Mouse (Mus musculus): Measurements from ENCODE around the gene Zbtb6.

Zbtb6 gene

GRCm38 (mm10) chr2:37442611-37443591 lies at the start of gene Zbtb6, which contains the start of the genes Zbtb26 and Rabgap1:
TSS of gene Zbtb6 (minus strand) at chr2:37443171.
TSS of gene Zbtb26 (minus strand) at chr2:37443135.
TSS of gene Rabgap1 (plus strand) at chr2:37443279.
- DNase-seq (ENCODE audit: low spot score in 2 of 2) = peak; percentile 93 to 94

GRCm38 (mm10) chr2:37488956-37489355 lies 46.0 kb upstream of the Zbtb6 start:
- DNase-seq (ENCODE audit: low spot score in 2 of 2) = no peak

GRCm38 (mm10) chr2:37486408-37486807 lies 43.4 kb upstream of the Zbtb6 start:
- no peak for DNase-seq (ENCODE audit: low spot score in 2 of 2)

GRCm38 (mm10) chr2:37485370-37485769 lies 42.4 kb upstream of the Zbtb6 start:
- no peak for DNase-seq (ENCODE audit: low spot score in 2 of 2)

GRCm38 (mm10) chr2:37484165-37484564 lies 41.2 kb upstream of the Zbtb6 start:
- no peak for DNase-seq (ENCODE audit: low spot score in 2 of 2)

GRCm38 (mm10) chr2:37480039-37480438 lies 37.1 kb upstream of the Zbtb6 start:
- DNase-seq (ENCODE audit: low spot score in 2 of 2) = no peak

GRCm38 (mm10) chr2:37479559-37479958 lies 36.6 kb upstream of the Zbtb6 start:
- DNase-seq (ENCODE audit: low spot score in 2 of 2) = no peak

- DNase-seq (ENCODE audit: low spot score in 2 of 2) = no peak
Observed at GRCm38 (mm10) chr2:37466266-37466665, 23.3 kb upstream of the Zbtb6 start.

- DNase-seq (ENCODE audit: low spot score in 2 of 2) = no peak
Observed at GRCm38 (mm10) chr2:37460707-37461106, 17.7 kb upstream of the Zbtb6 start.

GRCm38 (mm10) chr2:37452376-37452760 lies 9.4 kb upstream of the Zbtb6 start:
- DNase-seq (ENCODE audit: low spot score in 2 of 2) = no peak

- peak; percentile 86 to 91 for DNase-seq (ENCODE audit: low spot score in 2 of 2)
Observed at GRCm38 (mm10) chr2:37451667-37452375, 8.8 kb upstream of the Zbtb6 start.

- no peak for DNase-seq (ENCODE audit: low spot score in 2 of 2)
Observed at GRCm38 (mm10) chr2:37431609-37432008, 11.4 kb downstream of the Zbtb6 start.

- peak; percentile 75 to 82 for DNase-seq (ENCODE audit: low spot score in 2 of 2)
Observed at GRCm38 (mm10) chr2:37430593-37431464, 12.1 kb downstream of the Zbtb6 start.

- no peak for DNase-seq (ENCODE audit: low spot score in 2 of 2)
Observed at GRCm38 (mm10) chr2:37423671-37424070, 19.3 kb downstream of the Zbtb6 start.

- peak; percentile 96 for DNase-seq (ENCODE audit: low spot score in 2 of 2)
Observed at GRCm38 (mm10) chr2:37422306-37423304, 20.4 kb downstream of the Zbtb6 start, which contains the start of gene Rc3h2. TSS of gene Rc3h2 (minus strand) at chr2:37422903.

- no peak for DNase-seq (ENCODE audit: low spot score in 2 of 2)
Observed at GRCm38 (mm10) chr2:37421903-37422302, 21.1 kb downstream of the Zbtb6 start.

GRCm38 (mm10) chr2:37395539-37395938 lies 47.4 kb downstream of the Zbtb6 start:
- no peak for DNase-seq (ENCODE audit: low spot score in 2 of 2)

GRCm38 (mm10) chr2:37382921-37383320 lies 60.0 kb downstream of the Zbtb6 start:
- DNase-seq (ENCODE audit: low spot score in 2 of 2) = no peak

GRCm38 (mm10) chr2:37380189-37380588 lies 62.8 kb downstream of the Zbtb6 start:
- DNase-seq (ENCODE audit: low spot score in 2 of 2) = peak in 1 of 2 experiments; percentile 28

GRCm38 (mm10) chr2:37376018-37376417 lies 67.0 kb downstream of the Zbtb6 start:
- DNase-seq (ENCODE audit: low spot score in 2 of 2) = no peak

All from frontal cortex, postnatal 10 days (tissue).